Mouse (Mus musculus) intestine, embryonic 15.5 days (tissue): ENCODE data around the gene Gm5089. TPM values are rescaled to one million over a fixed set of nuclear protein-coding genes. Genes with fewer than 3 reads are reported as not detected.
A peak's percentile ranks its signal among the peaks of the same experiment; 100 is the strongest.

ENCODE experiments used
- ATAC-seq: fragments of 200-750 bp; cut with Nextera tagmentation; 2 replicates; pipeline ENCODE4 v1.8.0; 2017; ENCODE audit warnings: moderate TSS enrichment, moderate library complexity
- H3K27ac ChIP-seq: fragments of 300-500 bp; sonication (generic); 2 replicates; pipeline ENCODE4 v1.5.1; 2015; ENCODE audit warnings: mild to moderate bottlenecking, inconsistent platforms
- H3K27me3 ChIP-seq: fragments of 300-500 bp; sonication (generic); replicated peaks from 2 replicates; pipeline ENCODE4 v1.6.1; 2015; ENCODE audit warnings: inconsistent platforms
- H3K36me3 ChIP-seq: fragments of 300-500 bp; sonication (generic); 2 replicates; pipeline ENCODE4 v1.6.1; 2015; ENCODE audit warnings: inconsistent platforms
- H3K4me1 ChIP-seq: fragments of 300-500 bp; sonication (generic); replicated peaks from 2 replicates; pipeline ENCODE4 v1.6.1; 2015; ENCODE audit warnings: inconsistent platforms
- H3K4me2 ChIP-seq: fragments of 300-500 bp; sonication (generic); replicated peaks from 2 replicates; pipeline ENCODE4 v1.6.1; 2015; ENCODE audit warnings: mild to moderate bottlenecking, inconsistent platforms
- H3K4me3 ChIP-seq: fragments of 300-500 bp; sonication (generic); replicated peaks from 2 replicates; pipeline ENCODE4 v1.5.1; 2015; ENCODE audit warnings: inconsistent platforms
- H3K9ac ChIP-seq: fragments of 300-500 bp; sonication (generic); 2 replicates; pipeline ENCODE4 v1.6.1; 2015; ENCODE audit warnings: inconsistent platforms
- H3K9me3 ChIP-seq: fragments of 300-500 bp; sonication (generic); 2 replicates; pipeline ENCODE4 v1.6.1; 2016; ENCODE audit warnings: inconsistent platforms
- WGBS: fragments of 180-500 bp; shearing (Covaris S2); methylation state at CpG from one replicate; pipeline ENCODE4 v1.1.7; 2015; 5-methylcytosine and 5-hydroxymethylcytosine counted together
- polyA plus RNA-seq: library from polyadenylated mRNA; unstranded; fragments of >200 nt; fragmentation: Nextera tagmentation; extraction: Ambion mirVana; gene quantifications from 2 replicates; pipeline ENCODE4 v1.2.1, GENCODE M21; 2015

The Gm5089 gene
- polyA plus RNA-seq, 1 experiment from 2014 or later, result not detected

DNA sequence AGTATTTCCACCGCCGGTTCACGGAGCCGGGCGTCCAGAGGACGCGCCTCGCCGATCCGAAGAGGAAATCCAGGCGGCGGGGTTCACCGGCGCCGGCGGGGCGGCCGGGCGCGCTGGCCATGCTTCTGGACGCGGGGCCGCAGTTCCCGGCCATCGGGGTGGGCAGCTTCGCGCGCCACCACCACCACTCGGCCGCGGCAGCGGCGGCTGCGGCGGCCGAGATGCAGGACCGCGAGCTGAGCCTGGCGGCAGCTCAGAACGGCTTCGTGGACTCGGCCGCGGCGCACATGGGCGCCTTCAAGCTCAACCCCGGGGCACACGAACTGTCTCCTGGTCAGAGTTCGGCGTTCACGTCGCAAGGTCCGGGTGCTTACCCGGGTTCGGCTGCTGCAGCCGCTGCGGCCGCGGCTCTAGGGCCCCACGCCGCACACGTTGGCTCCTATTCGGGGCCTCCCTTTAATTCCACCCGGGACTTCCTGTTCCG lies 24.7 kb upstream of the Gm5089 start:
- no peak overlapping the region for H3K9ac ChIP-seq
- peak; percentile 13; the same call in 1 of the 2 replicates for ATAC-seq
- peaks cover 90% of the 10 kb centered on the region for H3K27me3 ChIP-seq

DNA sequence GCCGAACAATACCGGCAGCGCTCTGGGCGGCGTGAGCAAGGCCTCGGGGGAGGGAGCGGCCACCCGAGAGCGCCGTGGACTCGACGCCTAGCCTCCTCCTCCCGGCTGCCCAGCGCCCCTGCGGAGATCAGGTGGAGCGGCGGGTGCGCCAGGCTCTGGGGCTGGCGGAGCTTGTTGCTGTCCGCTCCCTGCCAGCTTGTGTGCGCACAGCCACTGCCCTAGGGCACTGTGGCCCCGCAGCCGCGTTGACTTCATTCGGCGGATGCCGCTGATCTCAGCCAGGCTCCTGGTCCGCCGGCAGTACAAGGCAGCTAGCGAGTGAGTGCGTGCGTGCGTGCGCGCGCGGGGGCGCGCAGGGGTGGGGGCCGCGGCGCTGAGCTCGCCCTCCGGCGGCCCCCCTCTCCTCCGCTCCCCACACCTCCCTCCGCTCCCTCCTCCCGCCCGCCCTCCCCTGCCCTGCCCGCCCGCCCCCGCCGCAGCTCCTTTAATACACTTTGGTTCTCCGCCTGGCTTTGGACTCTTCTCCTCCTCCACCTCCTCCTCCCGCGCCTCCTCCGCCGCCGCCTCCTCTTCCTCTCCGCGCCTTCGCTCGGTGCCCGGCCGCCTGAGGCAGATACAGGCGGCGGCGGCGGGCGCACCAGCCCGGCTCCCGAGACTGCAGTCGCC lies 24.1 kb upstream of the Gm5089 start, which contains the start of gene Zic2:
Gene Zic2 (plus strand): TSS at position 545 of the 666 bp plus-strand sequence.
- no peak within 1 kb of the TSS for H3K9ac ChIP-seq
- H3K27me3 ChIP-seq, result peaks cover 87% of the 10 kb centered on the region
- peak within 1 kb of the TSS; percentile 32 for H3K4me3 ChIP-seq
- no peaks in the 10 kb centered on the region for H3K36me3 ChIP-seq
- peak; percentile 63 for ATAC-seq
- H3K4me1 ChIP-seq, result peaks cover 25% of the 10 kb centered on the region
- H3K9me3 ChIP-seq, result no peaks in the 10 kb centered on the region
- under 1% methylated on average over 60 of the region's 73 CpGs for WGBS
- H3K4me2 ChIP-seq, result peak within 1 kb of the TSS; percentile 75
- H3K27ac ChIP-seq, result no peak within 1 kb of the TSS

More for the DNA sequence above, 24.7 kb upstream of the Gm5089 start:
- WGBS, result under 1% methylated on average over 63 of the region's 65 CpGs
- Histone ChIP-seq H3K36me3 (no peaks in the 10 kb centered on the region), H3K4me1 (peaks cover 25% of the 10 kb centered on the region), H3K4me2 (peak overlapping the region; percentile 75), H3K9me3 (no peaks in the 10 kb centered on the region), H3K27ac (no peak overlapping the region), H3K4me3 (peak overlapping the region; percentile 32)

DNA sequence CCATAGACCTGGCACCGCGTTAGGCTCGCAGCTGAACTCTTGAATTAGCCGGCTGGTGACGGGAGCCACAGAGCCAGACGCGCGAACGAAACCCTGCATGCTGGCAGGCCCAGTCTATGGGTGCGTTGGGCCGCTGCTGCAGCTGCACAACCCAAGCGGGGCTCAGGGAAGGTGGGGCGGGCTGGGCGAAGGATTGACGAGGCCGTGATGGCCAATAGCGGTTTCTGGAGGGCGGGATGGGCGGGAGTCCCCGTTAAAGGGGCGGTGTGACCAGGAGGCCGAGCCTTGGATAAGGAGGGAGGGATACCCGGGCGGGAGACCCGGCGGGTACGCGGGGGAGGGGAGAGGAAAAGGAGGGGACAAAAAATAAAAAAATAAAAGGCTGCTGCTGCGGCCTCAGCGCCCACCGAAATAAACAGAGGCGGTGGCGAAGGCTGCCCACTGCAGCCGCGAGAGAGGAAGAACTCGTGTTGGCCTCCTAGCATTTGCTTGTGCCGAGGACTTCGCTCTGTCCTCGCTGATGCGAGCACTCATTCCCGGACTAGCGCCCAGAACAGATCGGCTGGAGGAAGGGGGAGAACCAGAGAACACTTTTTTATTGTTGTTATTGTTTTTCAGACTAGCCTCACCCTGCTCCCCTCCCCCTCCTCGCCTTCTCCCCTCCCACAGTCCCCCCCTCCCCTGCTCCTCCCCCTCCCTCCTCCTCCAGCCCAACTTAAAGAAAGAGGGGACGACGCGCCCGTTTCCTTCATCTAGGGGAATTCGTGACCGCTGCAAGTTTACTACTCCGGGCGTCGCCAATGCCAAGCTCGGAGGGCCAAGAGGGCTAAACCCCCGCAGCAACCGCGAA lies 23.4 kb upstream of the Gm5089 start:
- Histone ChIP-seq H3K9me3 (no peaks in the 10 kb centered on the region), H3K27me3 (peaks cover 90% of the 10 kb centered on the region), H3K4me2 (peak overlapping the region; percentile 75), H3K27ac (no peak overlapping the region), H3K4me1 (peaks cover 25% of the 10 kb centered on the region), H3K4me3 (peak overlapping the region; percentile 32), H3K9ac (no peak overlapping the region), H3K36me3 (no peaks in the 10 kb centered on the region)
- WGBS, result under 1% methylated on average over 56 of the region's 57 CpGs
- ATAC-seq, result peak; percentile 54

DNA sequence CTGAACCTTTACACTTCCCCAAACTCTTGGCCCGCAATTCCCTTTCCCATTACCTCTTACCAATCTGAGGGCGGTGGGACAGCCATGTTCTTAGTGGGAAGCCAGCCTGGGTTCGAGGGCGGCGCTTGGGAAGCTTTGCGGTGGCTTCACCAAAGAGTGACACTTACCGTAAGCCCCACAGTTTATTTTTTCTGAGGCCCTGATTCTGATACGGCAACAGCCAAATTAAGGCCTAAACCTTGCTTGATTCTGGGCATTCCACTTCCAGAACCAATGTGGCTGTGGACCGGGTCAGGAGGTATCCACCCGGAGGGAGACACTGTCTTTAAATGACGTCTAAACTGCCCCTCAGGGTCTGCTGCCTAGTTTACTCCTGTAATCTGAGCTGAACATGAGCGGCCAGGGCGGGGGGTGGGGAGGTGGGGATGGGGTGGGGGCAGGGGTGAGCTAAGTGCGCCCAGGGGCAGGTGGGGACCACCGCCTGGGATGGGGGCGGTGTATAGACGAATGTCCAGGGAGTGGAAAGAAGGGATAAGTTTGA lies 22.4 kb upstream of the Gm5089 start:
- no peak overlapping the region for H3K9ac ChIP-seq
- no peaks in the 10 kb centered on the region for H3K36me3 ChIP-seq
- H3K27ac ChIP-seq, result no peak overlapping the region
- WGBS, result 2% methylated on average over 17 of the region's 17 CpGs
- peaks cover 92% of the 10 kb centered on the region for H3K27me3 ChIP-seq
- no peak overlapping the region for H3K4me3 ChIP-seq
- H3K4me1 ChIP-seq, result peaks cover 25% of the 10 kb centered on the region
- no peak for ATAC-seq
- no peak overlapping the region for H3K4me2 ChIP-seq
- H3K9me3 ChIP-seq, result no peaks in the 10 kb centered on the region

DNA sequence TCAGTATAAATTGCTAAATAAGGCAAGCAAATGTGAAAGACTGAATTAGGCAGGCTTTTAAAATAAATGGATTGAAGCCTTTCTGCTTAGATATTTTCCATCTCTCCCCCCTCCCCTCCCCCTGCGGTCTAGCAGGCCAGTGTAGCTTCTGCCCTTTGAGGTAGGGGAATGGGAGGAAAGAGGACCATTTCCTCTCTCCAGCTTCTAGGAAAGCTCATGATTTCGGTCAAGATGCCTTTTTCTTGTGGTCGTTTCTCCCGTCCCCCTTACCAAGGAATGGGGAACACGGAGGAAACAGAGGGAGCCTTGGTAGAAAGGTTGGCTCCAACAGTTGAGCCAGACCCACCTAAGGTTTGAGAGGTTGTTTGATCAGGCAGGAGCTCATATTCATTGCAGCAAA lies 21.7 kb upstream of the Gm5089 start:
- no peak for ATAC-seq
- Histone ChIP-seq H3K9me3 (no peaks in the 10 kb centered on the region), H3K4me1 (peaks cover 25% of the 10 kb centered on the region), H3K27me3 (peaks cover 91% of the 10 kb centered on the region), H3K4me3 (no peak overlapping the region), H3K4me2 (no peak overlapping the region), H3K36me3 (no peaks in the 10 kb centered on the region), H3K9ac (no peak overlapping the region), H3K27ac (no peak overlapping the region)
- 2% methylated on average over 5 of the region's 5 CpGs for whole genome bisulfite sequencing

DNA sequence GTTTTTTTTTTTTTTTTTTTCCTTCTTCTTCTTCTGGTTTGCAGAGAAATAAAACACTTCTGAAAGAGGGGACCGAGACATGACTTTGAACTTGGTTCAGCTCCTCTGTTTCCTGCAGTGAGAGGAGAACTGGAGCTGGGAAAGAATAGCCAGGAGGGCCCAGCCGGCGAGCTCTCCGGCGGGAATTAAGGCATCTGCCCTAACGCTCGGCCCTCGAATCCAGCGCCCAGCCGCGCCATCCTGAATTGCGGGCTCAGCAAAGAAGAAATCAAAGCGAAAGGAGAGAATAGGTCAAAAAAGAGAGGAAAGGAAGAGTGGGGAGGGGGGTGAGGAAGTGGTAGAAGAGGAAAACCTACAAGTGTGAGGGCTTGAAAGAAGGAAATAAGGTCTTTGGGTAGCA lies 21.2 kb upstream of the Gm5089 start:
- WGBS, result under 1% methylated on average over 13 of the region's 13 CpGs

DNA sequence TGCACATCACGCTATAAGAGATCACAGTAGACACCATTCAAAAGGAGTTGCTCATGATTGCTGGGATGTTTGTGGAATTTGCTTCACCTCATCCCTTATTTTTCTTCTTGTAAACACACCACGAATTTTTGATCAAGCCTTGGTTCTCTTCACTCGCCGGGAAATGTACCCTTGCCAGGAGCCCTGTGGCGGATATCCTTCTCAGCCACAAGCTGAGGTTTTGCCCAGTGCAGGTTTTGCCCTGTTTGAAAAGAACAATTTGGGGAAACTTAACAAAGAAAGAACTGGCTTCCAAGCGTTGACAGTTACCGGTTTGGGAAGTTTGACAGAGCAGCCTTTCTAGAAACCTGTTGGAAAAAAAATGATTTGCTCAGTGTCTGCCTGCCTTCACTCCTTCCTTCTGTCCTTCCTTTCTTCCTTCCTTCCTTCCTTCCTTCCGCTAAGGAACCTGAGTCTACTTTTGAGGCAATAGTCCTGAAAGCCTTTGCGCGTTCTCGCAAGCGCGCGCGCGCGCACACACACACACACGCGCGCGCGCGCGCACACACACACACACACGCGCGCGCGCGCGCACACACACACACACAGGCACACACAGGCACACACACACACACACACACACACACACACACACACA lies 20.7 kb upstream of the Gm5089 start:
- ATAC-seq, result no peak
- WGBS, result 10% methylated on average over 31 of the region's 31 CpGs
- Histone ChIP-seq H3K9me3 (no peaks in the 10 kb centered on the region), H3K9ac (no peak overlapping the region), H3K27me3 (peaks cover 91% of the 10 kb centered on the region), H3K27ac (no peak overlapping the region), H3K36me3 (no peaks in the 10 kb centered on the region), H3K4me3 (no peak overlapping the region), H3K4me2 (no peak overlapping the region), H3K4me1 (peaks cover 25% of the 10 kb centered on the region)

More for the DNA sequence above, 21.2 kb upstream of the Gm5089 start:
- peaks cover 25% of the 10 kb centered on the region for H3K4me1 ChIP-seq
- H3K4me3 ChIP-seq, result no peak overlapping the region
- H3K4me2 ChIP-seq, result no peak overlapping the region
- no peaks in the 10 kb centered on the region for H3K9me3 ChIP-seq
- no peak overlapping the region for H3K9ac ChIP-seq
- ATAC-seq, result no peak
- no peaks in the 10 kb centered on the region for H3K36me3 ChIP-seq
- no peak overlapping the region for H3K27ac ChIP-seq
- H3K27me3 ChIP-seq, result peaks cover 91% of the 10 kb centered on the region

DNA sequence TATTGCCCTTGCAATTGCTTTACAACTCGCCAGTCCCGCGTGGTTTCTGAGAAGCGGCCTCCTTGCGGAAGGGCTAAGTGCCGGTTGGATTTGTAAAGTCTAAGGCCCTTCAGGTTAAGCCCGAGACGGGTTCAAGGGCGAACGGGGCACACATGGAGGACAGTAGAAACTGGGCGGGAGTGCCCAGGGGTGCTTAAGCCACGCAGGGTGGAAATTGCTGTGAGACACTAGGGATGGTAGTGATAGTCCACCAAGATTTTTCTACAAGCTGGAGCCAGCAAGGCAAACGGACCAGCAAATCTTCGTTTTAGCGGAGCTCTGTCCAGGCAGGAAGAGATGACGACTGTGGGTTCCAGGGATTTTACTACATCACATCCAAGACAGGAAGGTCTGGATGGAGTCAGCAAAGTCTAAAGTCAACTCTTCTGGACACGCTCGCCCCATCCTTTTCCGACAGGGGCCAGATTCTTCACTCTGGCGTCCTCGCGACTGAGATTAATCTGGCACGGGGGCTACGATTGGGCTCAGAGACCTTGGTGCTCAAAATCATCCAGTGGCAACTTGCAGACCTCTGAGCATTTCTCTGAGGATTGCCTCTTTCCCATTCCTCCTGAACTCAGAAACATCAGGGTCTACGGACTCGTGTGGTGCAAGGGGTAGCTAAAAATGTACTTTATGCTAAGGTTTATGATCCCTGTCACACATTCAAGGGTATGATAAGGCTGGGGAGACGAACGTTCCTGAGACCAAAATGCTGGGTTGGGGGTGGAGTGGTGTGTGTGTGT lies 18.2 kb upstream of the Gm5089 start:
- no peak overlapping the region for H3K4me2 ChIP-seq
- no peak overlapping the region for H3K4me3 ChIP-seq
- no peaks in the 10 kb centered on the region for H3K36me3 ChIP-seq
- H3K27ac ChIP-seq, result no peak overlapping the region
- no peaks in the 10 kb centered on the region for H3K9me3 ChIP-seq
- 2% methylated on average over 28 of the region's 28 CpGs for WGBS
- peaks cover 91% of the 10 kb centered on the region for H3K27me3 ChIP-seq
- ATAC-seq, result no peak
- H3K4me1 ChIP-seq, result peaks cover 19% of the 10 kb centered on the region
- H3K9ac ChIP-seq, result no peak overlapping the region

DNA sequence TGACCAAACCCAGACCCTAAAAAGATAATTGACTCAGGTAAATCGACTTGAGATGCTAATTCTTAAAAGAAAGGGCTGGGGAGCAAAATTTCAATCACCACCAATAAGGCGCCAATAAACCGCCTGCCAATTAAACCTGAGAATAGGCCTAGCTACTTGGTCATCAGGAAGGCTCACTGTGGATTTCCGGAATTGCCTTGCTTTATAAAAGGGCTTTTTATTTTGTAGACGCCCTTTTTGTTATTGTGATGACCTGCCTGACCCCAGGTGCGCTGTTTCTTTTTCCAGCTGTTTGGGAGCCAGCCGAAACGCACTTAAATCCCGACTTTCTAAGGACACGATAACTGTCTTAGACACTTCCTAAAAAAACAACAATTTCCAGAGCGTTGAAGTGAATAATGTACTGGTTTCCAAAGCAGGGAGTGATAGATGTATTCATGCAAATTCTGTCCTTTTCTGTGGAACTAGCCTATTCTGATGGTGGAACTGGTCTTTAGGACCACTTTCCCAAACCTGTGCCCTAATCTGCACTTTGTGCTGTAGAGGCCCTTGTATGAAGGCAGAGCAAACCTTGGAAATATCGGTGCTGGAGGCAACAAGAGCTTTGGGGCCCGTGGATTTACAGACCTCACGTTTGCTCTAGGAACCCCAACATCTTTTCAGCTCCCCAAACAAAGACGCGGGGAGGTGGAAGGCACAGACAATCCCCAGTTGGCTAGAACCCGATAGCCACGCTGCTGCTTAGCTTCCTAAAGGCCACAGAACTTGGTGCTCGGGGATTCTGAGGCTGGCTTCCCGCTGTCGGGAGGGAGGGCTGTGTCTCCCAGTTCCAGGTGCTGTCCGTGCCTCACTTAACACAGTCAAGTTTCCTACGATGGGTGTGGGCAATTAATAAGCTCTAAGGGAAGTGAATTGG lies 17.3 kb upstream of the Gm5089 start:
- H3K27ac ChIP-seq, result no peak overlapping the region
- H3K4me3 ChIP-seq, result no peak overlapping the region
- H3K27me3 ChIP-seq, result peaks cover 91% of the 10 kb centered on the region
- no peaks in the 10 kb centered on the region for H3K9me3 ChIP-seq
- peaks cover 24% of the 10 kb centered on the region for H3K4me1 ChIP-seq
- H3K9ac ChIP-seq, result no peak overlapping the region
- H3K36me3 ChIP-seq, result no peaks in the 10 kb centered on the region
- no peak overlapping the region for H3K4me2 ChIP-seq
- 5% methylated on average over 23 of the region's 23 CpGs for WGBS
- no peak for ATAC-seq

DNA sequence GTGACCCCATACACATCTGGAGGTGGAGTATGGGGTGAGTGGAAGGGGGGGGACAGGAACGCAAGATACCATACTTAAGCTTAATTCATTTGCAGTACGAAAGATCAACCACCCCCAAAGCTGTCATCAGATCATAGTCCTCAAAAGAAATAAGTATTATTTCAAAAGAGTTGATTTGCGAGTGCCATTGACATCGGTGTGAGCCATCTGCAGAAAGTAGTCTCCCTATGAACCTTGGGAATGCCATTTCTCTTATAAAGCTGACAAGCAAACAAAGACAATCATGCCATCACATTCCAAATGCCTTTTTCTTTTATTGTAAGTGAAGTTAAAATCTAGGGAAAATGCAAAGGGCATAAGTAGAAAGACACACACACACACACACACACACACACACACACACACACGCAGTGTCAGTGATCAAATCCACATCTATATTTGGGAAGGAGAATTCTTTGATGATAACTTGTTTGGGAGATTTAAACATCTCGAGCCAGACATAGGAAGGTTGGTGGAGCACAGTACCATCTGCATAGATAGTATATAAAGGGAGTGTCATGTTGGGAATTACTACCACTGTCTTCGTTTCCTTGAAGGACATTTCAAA lies 15.9 kb upstream of the Gm5089 start:
- no peaks in the 10 kb centered on the region for H3K36me3 ChIP-seq
- peaks cover 92% of the 10 kb centered on the region for H3K27me3 ChIP-seq
- no peak overlapping the region for H3K4me3 ChIP-seq
- H3K9me3 ChIP-seq, result no peaks in the 10 kb centered on the region
- no peak overlapping the region for H3K4me2 ChIP-seq
- ATAC-seq, result no peak
- H3K27ac ChIP-seq, result no peak overlapping the region
- no peak overlapping the region for H3K9ac ChIP-seq
- peaks cover 24% of the 10 kb centered on the region for H3K4me1 ChIP-seq
- 53% methylated on average over 7 of the region's 7 CpGs for WGBS
